Mouse (Mus musculus): ENCODE results near the gene Rnf130.

DNA sequence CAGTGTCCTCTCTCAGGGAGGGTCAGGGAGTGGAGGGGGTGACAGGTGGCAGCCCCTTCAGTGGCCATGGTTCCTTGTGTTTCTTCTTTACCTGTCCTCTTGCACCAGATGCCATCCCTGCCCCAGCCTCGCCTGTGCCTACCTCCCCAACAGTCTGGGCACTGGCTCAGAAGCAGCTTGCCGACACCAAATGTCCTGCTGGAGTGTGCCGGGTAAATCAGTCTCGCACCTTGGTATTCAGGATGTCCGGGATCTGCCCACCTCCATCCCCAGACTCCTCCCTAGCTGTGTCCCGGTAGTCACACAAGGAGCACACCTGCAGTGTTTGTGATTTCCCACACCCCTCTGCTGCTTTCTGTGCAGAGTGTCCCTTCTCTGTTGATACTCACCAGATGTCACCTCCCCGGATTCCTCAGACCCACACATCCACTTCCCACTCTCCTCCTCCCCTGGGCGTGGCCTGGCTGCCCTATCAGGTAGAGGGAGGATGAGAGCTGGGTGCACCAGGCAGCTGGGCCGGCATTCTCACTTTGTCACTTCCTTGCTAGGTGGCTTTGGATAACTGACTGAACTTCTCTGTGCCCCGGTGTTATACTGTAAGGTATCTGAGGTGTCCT lies 113.2 kb downstream of the Rnf130 start:
- TF ChIP-seq CTCF (conservative IDR thresholded peaks at IDR 0.05; ENCODE audit: low read length) (no peak), NANOG (IDR thresholded peaks at IDR 0.05; ENCODE audit: borderline replicate concordance, low read length) (no peak), POU5F1 (IDR thresholded peaks at IDR 0.05; ENCODE audit: borderline replicate concordance, low read length) (no peak)
